Mouse (Mus musculus) megakaryocyte-erythroid progenitor cell, adult 5-6 weeks (primary cell): ENCODE data around the gene Akap2. TPM values are rescaled to one million over a fixed set of nuclear protein-coding genes. Genes with fewer than 3 reads are reported as not detected.
"Not testable (repeated sequence)": the region's sequence is repeated elsewhere in the genome, so short reads cannot be mapped to it uniquely, and the experiment has no call there.

Source experiments
- ATAC-seq: replicated peaks from 2 replicates; pipeline ENCODE4 v1.8.0; 2016; ENCODE audit warnings: mild to moderate bottlenecking, inconsistent platforms; ENCODE audit not compliant: severe bottlenecking, poor library complexity, low FRiP score, low TSS enrichment
- total RNA-seq, 2 experiments: library from RNA; stranded (forward) in 1 of 2; stranded (reverse) in 1 of 2; fragments of 200-1000, 215-1000 nt in 1 of 2; fragments of >200 nt in 1 of 2; fragmentation: Nextera tagmentation in 1 of 2; gene quantifications; 2 replicates each; pipeline ENCODE4 v1.2.3; 2014 to 2017

Akap2 gene
- total RNA-seq, 2 experiments from 2014 or later = 0.42 TPM; not detected in 1

- ATAC-seq = no peak
Observed at GRCm38 (mm10) chr4:57886066-57886887, 168.8 kb downstream of the Akap2 start.

GRCm38 (mm10) chr4:57886888-57887230 lies 169.4 kb downstream of the Akap2 start:
- ATAC-seq = no peak

GRCm38 (mm10) chr4:57888246-57888645 lies 170.8 kb downstream of the Akap2 start:
- ATAC-seq = no peak

GRCm38 (mm10) chr4:57888978-57889377 lies 171.5 kb downstream of the Akap2 start:
- not testable (repeated sequence) for ATAC-seq

GRCm38 (mm10) chr4:57889773-57890172 lies 172.3 kb downstream of the Akap2 start:
- no peak for ATAC-seq

- no peak for ATAC-seq
Observed at GRCm38 (mm10) chr4:57892001-57892586, 174.6 kb downstream of the Akap2 start.

GRCm38 (mm10) chr4:57895140-57895539 lies 177.7 kb downstream of the Akap2 start:
- no peak for ATAC-seq

GRCm38 (mm10) chr4:57895902-57896301 lies 178.4 kb downstream of the Akap2 start:
- ATAC-seq = no peak

GRCm38 (mm10) chr4:57896631-57897030 lies 179.2 kb downstream of the Akap2 start:
- ATAC-seq = no peak

GRCm38 (mm10) chr4:57901210-57901609 lies 183.8 kb downstream of the Akap2 start:
- ATAC-seq = peak; percentile 81

- ATAC-seq = no peak
Observed at GRCm38 (mm10) chr4:57902619-57903018, 185.2 kb downstream of the Akap2 start.

GRCm38 (mm10) chr4:57904211-57904610 lies 186.8 kb downstream of the Akap2 start:
- peak; percentile 85 for ATAC-seq

- no peak for ATAC-seq
Observed at GRCm38 (mm10) chr4:57904638-57905037, 187.2 kb downstream of the Akap2 start.

- ATAC-seq = no peak
Observed at GRCm38 (mm10) chr4:57906708-57907107, 189.3 kb downstream of the Akap2 start.

GRCm38 (mm10) chr4:57908860-57909259 lies 191.4 kb downstream of the Akap2 start:
- ATAC-seq = no peak

GRCm38 (mm10) chr4:57913021-57913420 lies 195.6 kb downstream of the Akap2 start:
- no peak for ATAC-seq

GRCm38 (mm10) chr4:57914193-57915190 lies 197.0 kb downstream of the Akap2 start:
- no peak for ATAC-seq

GRCm38 (mm10) chr4:57915216-57915965 lies 197.9 kb downstream of the Akap2 start:
- no peak for ATAC-seq

- no peak for ATAC-seq
Observed at GRCm38 (mm10) chr4:57916201-57916661, 198.8 kb downstream of the Akap2 start, which contains the start of gene D630039A03Rik. TSS of gene D630039A03Rik (minus strand) at chr4:57916297.
